Mouse (Mus musculus): ENCODE results near the gene Sirt3. TPM values are rescaled to one million over a fixed set of nuclear protein-coding genes. Genes with fewer than 3 reads are reported as not detected.
A peak's percentile ranks its signal among the peaks of the same experiment; 100 is the strongest.

The Sirt3 gene
- polyA plus RNA-seq, 1 experiment: 27.6 TPM

DNA sequence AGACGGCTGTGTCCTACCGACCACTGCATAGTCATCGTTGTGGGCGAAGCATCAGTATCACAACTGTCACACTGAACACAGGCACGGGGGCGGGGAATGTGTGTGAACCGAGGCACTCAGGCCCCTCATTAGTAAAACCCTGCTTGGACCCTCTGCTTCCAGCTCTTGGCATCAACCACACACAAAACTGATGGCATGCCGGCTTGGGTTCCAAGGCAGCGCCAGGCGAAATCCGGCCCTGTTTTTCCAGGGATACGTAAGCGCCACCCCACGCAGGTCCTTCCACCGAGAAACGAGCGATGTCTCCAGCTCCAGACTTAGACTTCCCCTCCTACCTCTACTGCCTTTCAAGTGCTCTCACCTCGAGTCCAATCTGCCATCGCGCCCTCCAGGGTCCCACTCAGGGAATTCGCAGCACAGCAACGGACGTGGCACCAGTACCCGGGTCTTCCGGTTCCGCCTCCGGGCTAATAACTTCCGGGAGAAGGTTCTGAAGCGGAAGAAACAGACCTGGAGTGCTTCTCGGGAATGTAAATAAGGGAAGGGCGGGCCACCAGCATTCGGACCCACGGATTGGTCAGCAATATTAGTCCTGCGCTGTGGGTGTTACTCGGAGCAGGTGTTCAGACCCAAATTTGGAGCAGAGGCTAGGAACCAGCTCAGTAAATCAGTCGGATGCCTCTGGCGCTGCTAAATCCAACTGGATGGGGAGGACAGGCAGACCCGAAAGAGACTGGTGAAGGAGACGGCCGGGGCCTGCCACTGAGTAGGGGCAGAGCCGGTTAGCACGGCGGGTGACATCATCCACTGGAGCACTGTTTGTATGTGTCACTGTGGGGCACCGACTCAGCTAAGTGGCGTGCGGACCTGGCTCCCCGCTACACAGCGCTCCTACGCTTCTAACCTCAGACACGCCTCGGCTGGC lies 26.0 kb downstream of the Sirt3 start, which contains the start of gene Gm45785:
Gm45785 (minus strand) TSS at position 472 of the 925 bp plus-strand sequence.
- Histone ChIP-seq H3K36me3 (ENCODE audit: control insufficient read depth, insufficient read depth, low read length) (peaks cover 15% of the 10 kb centered on the region), H3K4me1 (replicated peaks; ENCODE audit: control insufficient read depth, insufficient read depth, low read length) (peaks cover 27% of the 10 kb centered on the region), H3K27ac (ENCODE audit: control insufficient read depth, insufficient read depth, low read length) (peak within 1 kb of the TSS; percentile 77), H3K4me3 (ENCODE audit: control insufficient read depth, insufficient read depth, low read length) (peak within 1 kb of the TSS; percentile 98), H3K27me3 (ENCODE audit: control insufficient read depth, insufficient read depth, low read length) (no peaks in the 10 kb centered on the region)
- TF ChIP-seq CTCF (IDR thresholded peaks at IDR 0.05; ENCODE audit: borderline replicate concordance, control insufficient read depth, extremely low read depth, insufficient read depth, low read length, poor library complexity): no peak
- peak; percentile 14 for TF ChIP-seq POLR2A (IDR thresholded peaks at IDR 0.05; ENCODE audit: control insufficient read depth, extremely low read depth, insufficient read depth, low read length, poor library complexity)
- under 1% methylated on average over 51 of the region's 51 CpGs for WGBS
- DNase-seq: peak; percentile 57

DNA sequence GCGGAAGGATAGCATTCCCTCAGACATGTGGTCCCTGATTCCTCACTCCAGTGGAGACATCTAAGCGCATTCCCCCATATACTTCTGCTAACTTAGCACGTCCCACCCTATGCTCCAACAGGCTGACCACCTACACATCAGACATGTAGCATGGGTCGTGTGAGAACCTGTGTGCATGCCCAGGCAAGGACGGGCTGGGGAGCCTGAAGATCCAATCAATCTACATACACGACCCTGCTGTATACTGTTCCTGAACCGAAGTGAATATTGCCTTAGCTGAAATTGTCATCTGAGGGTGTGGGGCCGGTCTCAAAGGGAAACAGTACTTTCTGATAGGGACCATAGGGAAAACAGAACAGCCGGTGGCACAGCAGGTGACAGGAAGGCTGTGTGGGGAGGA lies 26.9 kb downstream of the Sirt3 start:
- 78% methylated on average over 9 of the region's 9 CpGs for WGBS
- Histone ChIP-seq H3K27ac (ENCODE audit: control insufficient read depth, insufficient read depth, low read length) (no peak overlapping the region), H3K4me3 (ENCODE audit: control insufficient read depth, insufficient read depth, low read length) (no peak overlapping the region), H3K36me3 (ENCODE audit: control insufficient read depth, insufficient read depth, low read length) (peaks cover 8% of the 10 kb centered on the region; the same call in 1 of the 2 replicates), H3K27me3 (ENCODE audit: control insufficient read depth, insufficient read depth, low read length) (no peaks in the 10 kb centered on the region), H3K4me1 (replicated peaks; ENCODE audit: control insufficient read depth, insufficient read depth, low read length) (peaks cover 27% of the 10 kb centered on the region)
- DNase-seq: no peak
- TF ChIP-seq POLR2A (IDR thresholded peaks at IDR 0.05; ENCODE audit: control insufficient read depth, extremely low read depth, insufficient read depth, low read length, poor library complexity) (no peak), CTCF (IDR thresholded peaks at IDR 0.05; ENCODE audit: borderline replicate concordance, control insufficient read depth, extremely low read depth, insufficient read depth, low read length, poor library complexity) (no peak)

DNA sequence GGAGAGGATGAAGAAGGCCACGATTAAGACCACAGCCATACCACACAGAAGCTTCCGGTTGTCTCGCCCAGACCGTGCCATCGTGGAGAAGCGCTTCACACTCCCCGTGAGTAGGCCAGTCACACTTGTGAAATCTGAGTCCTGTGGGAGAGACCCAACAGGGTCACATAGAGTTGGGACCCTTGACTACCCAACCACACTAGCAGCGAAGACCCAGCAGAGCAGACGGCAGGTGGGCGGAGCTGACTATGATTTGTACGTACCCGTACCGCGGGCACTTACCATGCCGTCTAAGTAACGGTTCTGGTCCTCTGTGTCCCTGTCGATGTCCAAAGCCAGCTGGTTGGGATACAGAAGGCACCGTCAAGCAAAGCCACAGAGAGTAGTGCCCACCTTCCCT lies 27.6 kb downstream of the Sirt3 start:
- 95% methylated on average over 18 of the region's 18 CpGs for WGBS
- TF ChIP-seq POLR2A (IDR thresholded peaks at IDR 0.05; ENCODE audit: control insufficient read depth, extremely low read depth, insufficient read depth, low read length, poor library complexity): no peak
- TF ChIP-seq CTCF (IDR thresholded peaks at IDR 0.05; ENCODE audit: borderline replicate concordance, control insufficient read depth, extremely low read depth, insufficient read depth, low read length, poor library complexity): no peak
- no peak overlapping the region for H3K27ac ChIP-seq (ENCODE audit: control insufficient read depth, insufficient read depth, low read length)
- no peaks in the 10 kb centered on the region for H3K27me3 ChIP-seq (ENCODE audit: control insufficient read depth, insufficient read depth, low read length)
- H3K4me3 ChIP-seq (ENCODE audit: control insufficient read depth, insufficient read depth, low read length): no peak overlapping the region
- no peak for DNase-seq
- peaks cover 27% of the 10 kb centered on the region for H3K4me1 ChIP-seq (replicated peaks; ENCODE audit: control insufficient read depth, insufficient read depth, low read length)
- peaks cover 7% of the 10 kb centered on the region; the same call in 1 of the 2 replicates for H3K36me3 ChIP-seq (ENCODE audit: control insufficient read depth, insufficient read depth, low read length)

DNA sequence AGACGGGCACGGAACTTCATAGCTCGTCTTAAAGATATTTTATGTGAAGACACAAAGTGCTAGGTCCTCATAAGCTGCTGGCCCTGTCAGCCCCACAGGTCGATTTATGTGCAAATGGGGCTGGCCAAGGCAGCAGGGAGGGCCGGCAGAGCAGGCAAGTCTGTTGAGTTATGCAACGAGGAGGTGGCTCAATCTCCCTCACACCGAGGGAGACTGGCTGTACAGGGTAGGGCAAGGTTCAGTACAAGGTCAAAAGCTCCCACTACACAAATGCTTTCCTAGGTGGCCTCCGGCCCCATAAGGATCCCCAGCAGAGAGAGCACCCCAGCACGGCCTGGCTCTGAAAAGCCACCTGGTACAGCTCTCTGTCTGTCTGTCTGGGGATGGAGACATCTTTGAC lies 28.7 kb downstream of the Sirt3 start:
- 85% methylated on average over 9 of the region's 9 CpGs for WGBS
- Histone ChIP-seq H3K36me3 (ENCODE audit: control insufficient read depth, insufficient read depth, low read length) (peaks cover 7% of the 10 kb centered on the region; the same call in 1 of the 2 replicates), H3K27me3 (ENCODE audit: control insufficient read depth, insufficient read depth, low read length) (no peaks in the 10 kb centered on the region), H3K4me1 (replicated peaks; ENCODE audit: control insufficient read depth, insufficient read depth, low read length) (peaks cover 19% of the 10 kb centered on the region), H3K4me3 (ENCODE audit: control insufficient read depth, insufficient read depth, low read length) (no peak overlapping the region), H3K27ac (ENCODE audit: control insufficient read depth, insufficient read depth, low read length) (no peak overlapping the region)
- no peak for DNase-seq
- TF ChIP-seq POLR2A (IDR thresholded peaks at IDR 0.05; ENCODE audit: control insufficient read depth, extremely low read depth, insufficient read depth, low read length, poor library complexity): no peak
- TF ChIP-seq CTCF (IDR thresholded peaks at IDR 0.05; ENCODE audit: borderline replicate concordance, control insufficient read depth, extremely low read depth, insufficient read depth, low read length, poor library complexity): no peak

DNA sequence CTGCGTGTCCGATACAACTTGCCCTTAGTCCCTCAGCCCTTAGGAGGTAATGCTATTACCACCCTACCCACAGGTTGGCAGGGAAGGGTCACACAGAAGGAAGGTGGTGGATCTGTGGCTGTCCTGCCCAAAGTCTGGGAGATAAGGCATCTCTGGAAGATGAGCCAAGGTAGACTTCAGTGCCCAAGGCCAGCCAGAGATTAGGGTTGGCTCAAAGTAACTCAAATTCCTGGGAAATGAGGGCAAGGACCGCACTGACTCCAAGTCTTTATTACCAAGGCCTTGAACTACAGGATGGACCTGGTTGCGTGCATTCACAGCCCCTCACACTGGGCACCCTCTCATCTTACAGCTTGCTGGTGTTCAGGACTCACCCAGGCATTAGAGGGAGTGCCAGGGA lies 30.2 kb downstream of the Sirt3 start:
- TF ChIP-seq POLR2A (IDR thresholded peaks at IDR 0.05; ENCODE audit: control insufficient read depth, extremely low read depth, insufficient read depth, low read length, poor library complexity): no peak
- TF ChIP-seq CTCF (IDR thresholded peaks at IDR 0.05; ENCODE audit: borderline replicate concordance, control insufficient read depth, extremely low read depth, insufficient read depth, low read length, poor library complexity): no peak
- Histone ChIP-seq H3K4me1 (replicated peaks; ENCODE audit: control insufficient read depth, insufficient read depth, low read length) (peaks cover 10% of the 10 kb centered on the region), H3K27me3 (ENCODE audit: control insufficient read depth, insufficient read depth, low read length) (no peaks in the 10 kb centered on the region), H3K27ac (ENCODE audit: control insufficient read depth, insufficient read depth, low read length) (no peak overlapping the region), H3K36me3 (ENCODE audit: control insufficient read depth, insufficient read depth, low read length) (peaks cover 7% of the 10 kb centered on the region; the same call in 1 of the 2 replicates), H3K4me3 (ENCODE audit: control insufficient read depth, insufficient read depth, low read length) (no peak overlapping the region)
- no peak for DNase-seq
- 98% methylated on average over 4 of the region's 4 CpGs for WGBS

DNA sequence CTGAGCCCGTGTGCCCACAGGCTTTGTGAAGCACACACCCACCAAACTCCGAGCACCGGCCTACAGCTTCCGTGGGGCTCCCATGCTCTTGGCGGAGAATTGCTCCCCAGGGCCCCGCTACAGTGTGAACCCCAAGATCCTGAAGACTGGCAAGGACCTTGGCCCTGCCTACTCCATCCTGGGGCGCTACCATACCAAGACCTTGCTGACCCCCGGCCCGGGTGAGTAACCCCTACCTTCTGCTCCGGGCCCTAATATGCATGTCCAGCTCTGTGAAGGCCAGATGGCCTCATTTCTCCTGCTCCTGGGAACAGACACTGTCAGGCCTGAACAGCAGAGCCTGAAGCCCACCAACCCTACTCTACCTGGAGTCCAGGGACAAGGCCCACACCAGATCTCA lies 33.5 kb downstream of the Sirt3 start:
- no peaks in the 10 kb centered on the region for H3K27me3 ChIP-seq (ENCODE audit: control insufficient read depth, insufficient read depth, low read length)
- no peak for DNase-seq

More for the DNA sequence above, 33.5 kb downstream of the Sirt3 start:
- H3K4me3 ChIP-seq (ENCODE audit: control insufficient read depth, insufficient read depth, low read length): no peak overlapping the region
- no peaks in the 10 kb centered on the region for H3K4me1 ChIP-seq (replicated peaks; ENCODE audit: control insufficient read depth, insufficient read depth, low read length)
- no peak overlapping the region for H3K27ac ChIP-seq (ENCODE audit: control insufficient read depth, insufficient read depth, low read length)
- TF ChIP-seq POLR2A (IDR thresholded peaks at IDR 0.05; ENCODE audit: control insufficient read depth, extremely low read depth, insufficient read depth, low read length, poor library complexity): no peak
- peaks cover 5% of the 10 kb centered on the region; the same call in 1 of the 2 replicates for H3K36me3 ChIP-seq (ENCODE audit: control insufficient read depth, insufficient read depth, low read length)
- WGBS: 96% methylated on average over 10 of the region's 10 CpGs
